Mouse (Mus musculus): Measurements from ENCODE around the gene Cxcl2.

The Cxcl2 gene

GRCm38 (mm10) chr5:90903339-90904020 is at the start of gene Cxcl2:
Gene Cxcl2, plus strand, starts transcription at chr5:90903871.
- peak in 1 of 2 experiments; percentile 38 for DNase-seq (ENCODE audit: inconsistent age in 2 of 2, low spot score in 1 of 2)

GRCm38 (mm10) chr5:90855308-90856230 is 48.1 kb upstream of the Cxcl2 start:
- no peak for DNase-seq (ENCODE audit: inconsistent age in 2 of 2, low spot score in 1 of 2)

GRCm38 (mm10) chr5:90857463-90857862 is 46.2 kb upstream of the Cxcl2 start:
- DNase-seq (ENCODE audit: inconsistent age in 2 of 2, low spot score in 1 of 2): no peak

GRCm38 (mm10) chr5:90858429-90858828 is 45.2 kb upstream of the Cxcl2 start:
- no peak for DNase-seq (ENCODE audit: inconsistent age in 2 of 2, low spot score in 1 of 2)

- DNase-seq (ENCODE audit: inconsistent age in 2 of 2, low spot score in 1 of 2): no peak
These were observed 44.6 kb upstream of the Cxcl2 start for GRCm38 (mm10) chr5:90859031-90859430.

- peak in 1 of 2 experiments; percentile 64 for DNase-seq (ENCODE audit: inconsistent age in 2 of 2, low spot score in 1 of 2)
These were observed 41.7 kb upstream of the Cxcl2 start for GRCm38 (mm10) chr5:90861876-90862375.

GRCm38 (mm10) chr5:90866770-90867169 is 36.9 kb upstream of the Cxcl2 start:
- DNase-seq (ENCODE audit: inconsistent age in 2 of 2, low spot score in 1 of 2): no peak

- DNase-seq (ENCODE audit: inconsistent age in 2 of 2, low spot score in 1 of 2): no peak
These were observed 31.3 kb upstream of the Cxcl2 start for GRCm38 (mm10) chr5:90872377-90872776.

- peak; percentile 67 to 79 for DNase-seq (ENCODE audit: inconsistent age in 2 of 2, low spot score in 1 of 2)
These were observed 27.6 kb upstream of the Cxcl2 start for GRCm38 (mm10) chr5:90876045-90876444.

- peak in 1 of 2 experiments; percentile 48 for DNase-seq (ENCODE audit: inconsistent age in 2 of 2, low spot score in 1 of 2)
These were observed 27.0 kb upstream of the Cxcl2 start for GRCm38 (mm10) chr5:90876471-90877172.

- no peak for DNase-seq (ENCODE audit: inconsistent age in 2 of 2, low spot score in 1 of 2)
These were observed 26.5 kb upstream of the Cxcl2 start for GRCm38 (mm10) chr5:90877173-90877512.

- no peak for DNase-seq (ENCODE audit: inconsistent age in 2 of 2, low spot score in 1 of 2)
These were observed 24.2 kb upstream of the Cxcl2 start for GRCm38 (mm10) chr5:90879307-90880014.

- peak; percentile 24 to 53 for DNase-seq (ENCODE audit: inconsistent age in 2 of 2, low spot score in 1 of 2)
These were observed 23.3 kb upstream of the Cxcl2 start for GRCm38 (mm10) chr5:90880335-90880850.

- DNase-seq (ENCODE audit: inconsistent age in 2 of 2, low spot score in 1 of 2): peak in 1 of 2 experiments; percentile 60
These were observed 22.6 kb upstream of the Cxcl2 start for GRCm38 (mm10) chr5:90881021-90881420.

GRCm38 (mm10) chr5:90881682-90882081 is 22.0 kb upstream of the Cxcl2 start:
- DNase-seq (ENCODE audit: inconsistent age in 2 of 2, low spot score in 1 of 2): peak; percentile 19 to 83

- no peak for DNase-seq (ENCODE audit: inconsistent age in 2 of 2, low spot score in 1 of 2)
These were observed 21.5 kb upstream of the Cxcl2 start for GRCm38 (mm10) chr5:90882146-90882545.

- DNase-seq (ENCODE audit: inconsistent age in 2 of 2, low spot score in 1 of 2): peak in 1 of 2 experiments; percentile 34
These were observed 18.9 kb upstream of the Cxcl2 start for GRCm38 (mm10) chr5:90884628-90885242.

GRCm38 (mm10) chr5:90888661-90889060 is 15.0 kb upstream of the Cxcl2 start:
- DNase-seq (ENCODE audit: inconsistent age in 2 of 2, low spot score in 1 of 2): peak in 1 of 2 experiments; percentile 12

GRCm38 (mm10) chr5:90890519-90891463 is 12.9 kb upstream of the Cxcl2 start, which contains the start of gene Cxcl1:
Gene Cxcl1, plus strand, starts transcription at chr5:90891241.
- DNase-seq (ENCODE audit: inconsistent age in 2 of 2, low spot score in 1 of 2): peak; percentile 41 to 77

Measured in adrenal gland, adult (tissue).